Mouse (Mus musculus) adrenal gland, adult (tissue): ENCODE measurements around the gene Slc47a2.
A peak's percentile ranks its signal among the peaks of the same experiment; 100 is the strongest.
"Not testable (repeated sequence)": the region's sequence is repeated elsewhere in the genome, so short reads cannot be mapped to it uniquely, and the experiment has no call there.

ENCODE experiments used
- DNase-seq, 2 experiments: peaks; one replicate each; pipeline ENCODE4 v3.0.0; 2022 to 2023; ENCODE audit warnings: low spot score in 1 of 2; ENCODE audit not compliant: inconsistent age in 2 of 2

Gene Slc47a2

DNA sequence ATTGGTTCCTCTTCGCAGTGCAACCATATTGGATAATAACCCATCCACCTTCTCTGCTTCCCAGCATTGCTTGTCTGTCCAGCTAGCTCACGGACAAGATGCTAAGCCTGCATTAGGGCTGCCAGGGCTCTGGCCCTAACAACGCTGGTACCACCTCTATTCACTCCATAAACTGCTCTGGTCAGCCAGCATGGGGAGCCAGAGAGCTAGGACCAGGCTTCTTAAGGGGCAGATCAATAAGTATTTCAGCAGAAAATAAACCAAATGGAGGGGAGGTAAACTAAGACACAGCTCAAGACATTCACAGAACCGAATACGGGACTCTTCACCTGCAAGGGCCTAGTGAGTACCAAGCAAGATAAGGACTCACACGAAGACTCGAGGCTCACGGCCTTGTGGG lies 3.5 kb upstream of the Slc47a2 start:
- DNase-seq = no peak

DNA sequence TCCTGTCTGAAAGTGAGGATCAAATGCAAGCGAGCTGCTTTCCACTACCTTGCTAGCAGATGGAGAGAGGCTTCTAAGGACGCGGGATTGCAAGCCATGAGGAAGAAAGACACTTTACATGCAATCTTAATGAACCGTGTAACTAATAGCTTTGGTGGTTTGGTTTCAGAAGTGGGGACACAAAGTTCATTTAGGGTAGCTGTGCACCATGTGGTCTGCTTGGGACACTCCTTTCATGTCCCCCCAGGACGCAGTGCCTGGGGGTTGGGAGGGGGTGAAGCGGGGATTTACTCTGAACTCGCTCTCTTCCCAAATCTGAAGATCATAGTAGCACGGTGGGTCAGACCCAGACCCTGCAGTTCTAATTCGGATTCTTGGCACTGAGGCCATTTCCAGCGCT lies 689 bp downstream of the Slc47a2 start:
- DNase-seq = no peak

DNA sequence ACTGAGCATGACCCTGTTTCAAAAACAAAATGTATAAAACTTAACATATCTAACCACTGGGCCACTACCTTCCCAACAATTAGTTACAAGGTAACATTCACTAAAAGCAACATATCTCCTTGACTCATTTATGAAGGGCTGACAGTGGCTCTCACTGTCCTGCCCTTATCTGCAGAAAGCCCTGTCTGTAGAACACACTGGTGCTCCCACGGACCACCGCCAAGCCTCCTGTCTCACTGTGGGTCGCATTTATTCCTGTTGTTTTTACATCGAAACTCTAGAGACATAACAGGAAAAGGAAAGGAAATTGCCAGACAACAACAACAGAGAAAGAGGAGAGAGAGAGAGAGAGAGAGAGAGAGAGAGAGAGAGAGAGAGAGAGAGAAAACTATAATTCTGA lies 1.4 kb downstream of the Slc47a2 start:
- DNase-seq = no peak

DNA sequence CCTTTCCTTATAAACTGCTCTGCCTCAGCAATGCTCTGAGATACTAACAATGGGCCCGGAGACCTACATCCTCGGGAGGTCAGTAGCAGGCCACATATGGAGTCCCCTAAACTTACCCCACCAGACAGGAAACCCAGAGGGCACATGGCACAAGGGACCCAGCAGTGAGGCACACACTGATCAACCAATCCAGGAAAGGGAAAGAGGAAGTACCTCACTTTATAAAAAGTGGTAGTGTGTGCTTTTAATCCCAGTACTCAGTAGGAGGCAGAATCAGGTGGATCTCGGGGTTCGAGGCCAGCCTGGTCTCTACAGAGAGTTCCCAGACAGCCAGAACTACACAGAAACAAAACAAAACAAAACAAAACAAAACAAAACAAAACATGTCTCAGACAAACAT lies 2.3 kb downstream of the Slc47a2 start:
- DNase-seq = no peak

DNA sequence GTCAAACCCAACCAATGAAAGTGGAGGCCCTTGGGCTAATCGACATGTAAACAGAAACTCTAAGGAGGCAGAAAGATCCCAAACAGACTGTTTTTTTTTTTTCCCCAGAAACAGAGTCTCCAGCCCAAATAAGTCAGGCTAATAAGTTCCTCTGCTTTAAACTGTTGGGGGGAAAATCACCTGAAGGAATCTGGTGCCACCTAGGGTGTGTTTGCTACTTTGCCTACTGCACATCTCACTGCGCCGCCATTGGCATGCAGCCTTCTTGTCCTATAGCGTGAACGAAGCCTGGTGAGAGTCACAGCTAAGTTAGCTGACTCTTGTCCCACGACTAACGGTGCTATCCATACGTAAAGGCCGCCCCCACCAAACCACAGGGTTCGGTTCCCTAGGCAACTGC lies 5.1 kb downstream of the Slc47a2 start:
- DNase-seq = no peak

DNA sequence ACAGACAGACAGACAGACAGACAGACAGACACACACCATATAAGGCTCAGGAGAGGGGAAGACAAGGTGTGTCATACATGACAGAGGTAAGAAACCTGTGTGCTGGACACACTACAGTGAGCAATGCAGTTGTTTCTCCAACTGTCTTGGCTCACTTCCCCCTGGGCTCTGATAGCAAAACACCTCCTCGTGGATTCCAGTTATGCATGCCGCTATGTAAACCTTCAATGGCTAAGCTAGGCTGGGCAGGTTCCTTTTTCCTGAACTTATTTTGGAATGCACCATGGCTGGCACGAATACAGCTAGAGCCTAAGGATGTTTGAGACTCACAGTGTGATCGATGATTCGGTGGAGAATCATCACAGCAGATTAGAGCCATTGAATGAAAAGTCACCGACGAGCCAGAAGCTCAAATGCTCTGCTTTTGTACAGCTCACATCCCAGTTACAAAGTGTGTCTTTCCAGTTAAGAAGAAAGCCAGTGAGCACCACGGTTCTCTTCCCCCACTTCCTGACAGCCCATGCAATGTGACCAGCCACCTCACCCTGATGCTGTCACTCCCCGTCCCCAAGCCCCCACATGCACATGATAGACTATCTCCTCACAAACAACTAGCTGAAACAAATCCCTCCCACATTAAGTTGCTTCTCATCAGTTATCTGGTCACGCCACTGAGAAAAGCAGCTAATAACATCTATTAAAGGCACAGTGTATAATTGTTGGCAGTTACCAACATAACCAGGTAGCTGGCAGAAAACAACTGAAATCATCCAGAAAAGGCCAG lies 21.6 kb downstream of the Slc47a2 start:
- DNase-seq = peak in 1 of 2 experiments; percentile 18

DNA sequence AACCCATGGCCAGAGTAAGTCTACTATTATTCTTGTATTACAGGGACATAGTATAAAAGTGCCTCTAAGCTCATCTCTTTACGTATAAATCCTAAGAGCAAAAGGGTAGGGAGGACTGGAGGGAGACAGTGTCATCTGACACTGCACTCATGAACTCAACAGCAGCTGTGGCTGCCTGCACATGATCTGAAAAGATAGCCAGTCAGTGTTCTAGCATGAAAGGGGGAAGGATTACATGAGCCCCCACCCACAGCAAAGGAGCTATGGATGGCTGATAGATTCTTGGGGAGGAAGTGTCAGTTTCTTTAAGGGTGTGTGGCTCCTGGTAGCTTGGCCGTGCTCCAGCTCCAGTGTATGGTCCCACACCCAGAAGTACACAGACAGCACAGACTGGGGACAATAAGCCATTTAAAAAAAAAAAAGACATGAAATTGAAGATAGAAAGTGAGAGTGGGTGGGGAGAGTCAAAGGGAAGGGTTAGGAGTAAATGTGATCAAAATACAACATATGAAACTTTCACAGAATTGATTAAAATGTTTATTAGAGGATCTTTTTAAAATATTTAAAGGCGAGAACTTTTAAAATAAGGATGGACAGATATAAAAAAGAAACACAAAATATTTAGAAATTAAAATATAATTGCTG lies 22.6 kb downstream of the Slc47a2 start:
- DNase-seq = no peak

DNA sequence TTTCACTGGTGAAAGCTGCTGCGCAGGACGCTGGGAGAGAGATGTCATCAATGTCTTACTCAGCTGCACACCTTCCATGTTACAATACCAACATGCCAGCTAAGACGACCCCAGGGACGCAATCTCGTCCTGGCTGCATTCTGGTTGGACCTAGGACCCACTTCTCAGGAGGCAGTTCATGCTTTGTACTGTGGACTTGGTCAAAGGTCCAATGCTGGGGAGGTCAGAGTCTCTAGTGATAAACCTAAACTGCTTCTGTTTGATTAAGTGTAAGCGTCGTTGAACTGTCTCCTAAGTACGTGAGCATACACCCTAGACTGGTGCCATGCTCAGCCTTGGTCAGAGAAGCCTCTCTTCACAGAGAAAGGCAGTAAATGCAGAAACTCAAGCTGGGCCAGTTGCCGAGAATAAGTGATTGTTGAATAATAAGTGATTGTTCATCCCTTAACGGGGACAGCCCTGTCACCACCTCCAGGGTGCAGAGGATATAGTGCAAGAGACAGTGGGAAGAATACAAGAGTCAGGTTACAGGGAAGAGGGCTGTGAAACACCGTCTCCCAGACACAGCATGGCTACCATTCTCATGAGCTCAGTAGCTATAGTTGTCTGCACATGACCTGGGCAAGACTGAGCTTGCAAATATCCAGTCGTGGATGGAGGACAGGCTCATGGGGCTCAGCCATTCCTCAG lies 23.3 kb downstream of the Slc47a2 start:
- DNase-seq = no peak

DNA sequence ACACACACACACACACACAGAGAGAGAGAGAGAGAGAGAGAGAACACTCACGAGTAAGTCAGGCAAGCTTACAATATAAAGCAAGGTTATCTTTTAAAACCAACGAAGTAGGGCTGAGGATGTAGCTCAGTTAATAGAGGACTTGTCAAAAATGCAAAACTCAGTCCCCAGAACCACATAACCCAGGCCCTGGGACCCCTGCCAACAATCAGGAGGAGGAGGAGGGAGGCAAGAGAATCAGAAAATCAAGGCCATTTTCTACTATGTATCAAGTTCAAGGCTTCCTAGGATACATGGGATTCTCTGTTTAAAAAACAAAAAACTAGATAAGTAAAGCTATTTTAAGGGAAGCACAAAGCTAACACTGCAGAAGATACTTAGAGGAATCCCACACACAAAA lies 25.8 kb downstream of the Slc47a2 start:
- DNase-seq = peak; percentile 24 to 55

DNA sequence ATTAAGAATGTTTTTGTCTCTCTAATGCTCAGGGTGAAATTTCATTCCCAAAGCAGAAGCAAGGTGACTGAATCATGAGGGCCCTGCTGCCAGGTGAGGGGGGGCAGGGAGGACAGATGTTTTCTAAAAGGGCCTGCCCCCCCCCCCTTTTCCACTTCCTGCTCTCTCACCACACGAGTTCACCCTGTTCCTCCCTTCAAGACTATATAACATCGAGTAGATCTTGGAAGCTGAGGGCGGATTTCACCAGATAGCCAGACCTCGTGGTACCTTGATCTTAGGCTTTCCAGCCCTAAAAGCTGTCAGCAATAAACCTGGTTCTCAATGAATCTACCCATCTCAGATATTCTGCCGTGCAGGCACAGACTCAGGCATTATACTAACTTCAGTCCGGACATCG lies 32.3 kb downstream of the Slc47a2 start:
- no peak for DNase-seq

DNA sequence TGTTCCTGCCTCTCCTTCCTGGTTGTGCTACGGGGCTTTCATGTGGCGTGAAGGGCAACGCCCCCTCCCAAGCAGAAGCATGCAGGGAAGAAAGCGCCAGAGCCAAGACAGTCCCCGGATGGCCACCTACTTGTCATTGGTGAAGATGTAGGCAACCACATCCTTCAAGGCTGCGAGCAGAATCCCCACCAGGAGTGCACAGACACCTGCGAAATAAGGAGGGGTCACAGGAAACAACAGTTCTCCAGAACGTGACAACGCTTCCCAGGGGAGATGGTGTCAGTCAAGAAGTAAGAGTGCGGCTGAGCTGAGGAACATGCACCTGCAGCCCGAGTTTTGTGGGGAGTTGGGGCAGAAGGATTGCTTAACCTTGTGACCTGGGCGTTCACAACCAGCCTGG lies 32.8 kb downstream of the Slc47a2 start:
- no peak for DNase-seq

DNA sequence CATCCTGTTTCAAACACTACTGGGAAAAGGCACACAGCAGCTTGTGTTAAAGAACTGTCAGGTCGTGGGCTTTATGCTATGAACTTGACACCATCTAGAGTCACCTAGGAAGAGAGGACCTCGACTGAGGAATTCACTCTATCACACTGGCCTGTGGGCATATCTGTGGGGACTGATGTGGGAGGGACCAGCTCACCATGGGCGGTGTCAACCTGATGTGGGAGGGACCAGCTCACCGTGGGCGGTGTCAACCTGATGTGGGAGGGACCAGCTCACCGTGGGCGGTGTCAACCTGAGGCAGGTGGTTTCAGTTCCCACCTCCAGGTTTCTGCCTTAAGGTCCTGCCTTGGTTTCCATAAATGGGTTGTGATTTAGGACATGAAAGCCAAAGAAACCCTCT lies 34.9 kb downstream of the Slc47a2 start:
- DNase-seq = no peak

DNA sequence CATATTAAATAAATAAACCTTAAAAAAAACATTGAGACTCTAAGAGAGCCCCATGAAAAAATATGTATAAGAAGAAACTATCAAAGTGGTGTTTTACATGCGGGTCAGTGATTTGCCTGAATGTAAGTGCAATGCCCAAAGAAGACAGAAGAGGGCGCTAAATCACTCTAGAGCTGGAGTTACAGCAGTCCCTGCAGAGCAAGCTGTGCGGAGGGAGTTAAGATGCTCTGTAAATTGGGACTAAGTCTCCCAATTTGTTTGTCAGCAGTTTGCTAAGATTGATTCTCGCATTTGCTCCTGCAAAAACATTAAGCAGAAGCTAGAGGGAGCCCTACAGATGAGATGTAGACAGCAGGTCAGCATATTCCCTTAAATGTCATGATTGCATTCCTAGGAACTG lies 37.3 kb downstream of the Slc47a2 start:
- peak; percentile 17 to 82 for DNase-seq

DNA sequence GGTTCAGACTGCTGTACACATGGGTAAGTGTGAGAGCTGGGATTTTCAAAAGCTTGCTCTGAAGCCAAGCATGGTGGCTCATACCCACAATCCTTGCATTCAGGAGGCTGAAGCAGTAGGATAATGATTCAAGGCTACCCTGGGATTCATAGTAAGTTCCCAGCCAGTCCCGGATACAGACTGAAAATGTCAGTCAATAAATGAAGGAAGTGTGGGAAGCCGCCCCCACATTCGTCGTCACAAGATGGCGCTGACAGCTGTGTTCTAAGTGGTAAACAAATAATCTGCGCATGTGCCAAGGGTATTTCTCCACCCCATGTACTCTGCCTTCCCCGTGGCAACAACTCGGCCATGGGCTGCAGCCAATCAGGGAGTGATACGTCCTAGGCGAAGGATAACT lies 38.1 kb downstream of the Slc47a2 start:
- not testable (repeated sequence) for DNase-seq

DNA sequence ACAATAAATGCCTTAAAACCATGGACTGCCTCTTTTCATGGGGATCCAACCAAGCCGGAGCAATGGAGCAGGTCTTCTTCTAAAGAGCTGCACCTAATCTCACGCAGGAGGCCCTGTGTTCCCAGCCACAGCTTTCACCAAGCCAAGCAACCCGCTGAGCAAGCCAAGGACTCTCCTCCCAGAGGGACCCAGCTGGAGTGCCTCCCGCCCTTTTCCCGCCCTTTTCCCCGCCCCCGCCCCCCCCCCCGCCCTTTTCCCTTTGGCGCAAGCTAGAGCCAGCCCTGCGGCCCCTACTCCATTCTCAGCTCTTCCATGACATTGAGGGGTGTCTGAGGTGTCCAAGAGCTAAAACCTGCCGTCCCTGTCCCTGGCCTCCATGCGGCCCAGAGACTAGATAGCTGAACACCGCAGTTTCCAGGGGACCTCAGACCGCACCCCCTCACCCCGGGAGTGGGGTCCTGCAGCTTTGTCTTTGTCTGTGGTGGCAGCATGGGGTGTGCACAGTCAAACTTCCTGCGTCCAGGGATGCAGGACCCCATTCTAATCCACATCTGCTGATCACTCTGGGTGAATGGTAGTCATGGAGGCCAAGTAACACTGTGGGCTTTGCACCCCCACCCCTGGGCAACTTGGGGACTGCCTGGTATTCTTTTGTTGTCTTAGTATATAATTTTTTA lies 41.8 kb downstream of the Slc47a2 start:
- peak; percentile 24 to 56 for DNase-seq

DNA sequence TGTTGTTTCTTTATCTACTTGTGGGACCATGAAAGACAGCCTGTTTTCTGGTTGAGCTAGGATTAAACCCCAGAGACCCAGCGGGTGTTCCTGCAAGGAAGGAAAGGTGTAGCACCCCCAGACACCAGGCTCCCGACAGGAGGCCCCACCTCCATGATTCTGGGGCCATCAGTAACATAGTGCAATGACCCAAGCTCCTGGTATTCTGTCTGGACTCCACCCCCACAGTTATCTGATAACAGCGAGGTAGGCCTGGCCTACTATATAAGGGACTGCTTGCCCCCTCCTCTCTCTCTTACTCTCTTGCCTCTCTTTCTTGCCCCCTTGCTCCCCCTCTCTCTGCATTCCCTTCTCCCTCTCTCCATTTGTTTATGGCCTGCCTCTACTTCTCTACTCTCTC lies 42.5 kb downstream of the Slc47a2 start:
- DNase-seq = no peak

DNA sequence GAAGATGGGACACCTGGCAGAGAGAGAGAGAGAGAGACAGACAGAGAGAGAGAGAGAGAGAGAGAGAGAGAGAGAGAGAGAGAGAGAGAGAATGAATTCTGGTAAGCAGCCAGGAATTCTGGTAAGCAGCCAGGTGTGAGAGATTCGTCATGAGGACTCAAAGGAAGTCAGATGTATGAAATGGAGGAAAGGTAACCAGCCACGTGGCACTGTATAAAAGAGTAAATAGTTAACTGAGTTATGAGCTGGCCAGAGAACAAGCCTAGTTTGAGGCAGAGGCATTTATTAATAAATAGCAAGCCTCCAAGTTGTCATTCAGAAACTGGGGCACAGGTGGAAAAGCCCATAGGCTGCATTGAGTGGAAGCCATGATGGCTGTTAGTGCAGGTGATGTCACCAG lies 44.8 kb downstream of the Slc47a2 start:
- DNase-seq = no peak

DNA sequence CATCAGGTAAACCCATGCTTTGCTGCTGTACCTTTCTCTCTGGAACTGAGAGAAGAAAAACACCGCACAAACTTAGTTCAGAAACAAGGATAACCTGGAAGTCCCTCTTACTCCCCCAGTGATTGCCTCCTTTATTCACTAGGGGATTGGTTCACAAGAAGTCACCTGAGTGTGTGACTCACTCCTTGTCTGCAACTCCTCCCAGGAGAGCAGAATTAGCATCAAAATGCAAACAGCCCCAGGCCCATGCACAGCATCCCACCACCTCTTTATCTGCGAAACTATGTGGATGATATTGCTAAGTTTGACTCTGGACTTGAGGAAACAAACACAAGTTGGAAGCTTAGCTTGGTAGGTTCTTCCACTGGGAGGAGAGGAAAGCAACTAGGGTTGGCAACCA lies 45.3 kb downstream of the Slc47a2 start:
- no peak for DNase-seq

DNA sequence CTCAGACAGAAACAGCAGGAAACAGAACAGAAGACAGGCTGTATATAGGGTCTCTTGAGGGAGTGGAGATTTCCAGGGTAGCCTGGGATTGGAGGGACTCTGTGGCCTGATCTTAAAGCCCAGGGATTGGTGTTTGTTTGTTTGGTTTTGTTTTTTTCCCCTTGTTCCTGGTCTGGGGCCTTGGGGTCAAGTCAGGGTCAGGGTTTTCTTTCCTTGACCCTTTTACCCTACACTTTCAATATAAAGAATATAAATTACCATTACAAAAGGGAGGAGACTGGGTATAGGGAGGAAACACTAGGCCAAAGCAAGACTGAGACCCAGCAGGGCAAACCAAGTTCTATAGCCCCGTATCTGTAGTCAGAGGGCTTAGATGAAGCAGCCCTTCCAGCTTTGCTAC lies 46.1 kb downstream of the Slc47a2 start:
- DNase-seq = no peak

DNA sequence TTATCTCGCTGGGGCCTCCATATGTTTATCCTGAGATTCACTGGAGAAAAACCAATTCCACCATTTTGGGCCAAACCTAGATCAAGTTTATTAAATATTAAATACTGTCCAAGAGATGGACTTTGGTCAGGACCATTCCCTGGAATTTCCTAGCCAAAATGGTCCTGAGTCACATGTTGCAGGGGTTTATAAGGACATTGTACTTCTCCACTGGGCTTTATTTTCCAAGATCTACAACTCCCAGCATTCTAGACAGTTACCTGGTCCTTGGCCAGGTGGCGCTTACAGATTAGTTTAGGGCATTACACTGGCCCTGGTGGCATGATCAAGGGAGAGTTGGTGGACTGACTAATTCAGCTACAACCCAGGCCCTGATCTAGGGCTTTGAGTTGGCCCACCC lies 47.1 kb downstream of the Slc47a2 start:
- DNase-seq = no peak

DNA sequence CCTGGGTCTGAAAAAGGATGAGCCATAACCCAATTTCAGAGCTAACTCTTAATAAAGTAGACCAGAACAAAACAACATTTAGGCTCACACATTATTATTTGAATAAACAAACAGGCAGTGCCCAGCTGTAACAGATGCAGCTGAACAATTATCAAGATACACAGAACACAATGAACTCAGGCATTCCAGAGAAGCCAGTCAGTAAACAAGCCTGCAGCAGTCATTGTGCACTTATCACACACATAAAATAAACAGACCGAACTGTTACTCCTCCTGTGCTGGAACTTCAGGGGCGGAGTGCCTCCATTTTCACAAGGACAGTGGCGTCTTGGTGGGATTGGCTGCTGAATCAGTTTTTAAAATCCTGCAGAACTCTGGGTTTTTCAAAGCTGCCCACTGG lies 48.2 kb downstream of the Slc47a2 start:
- no peak for DNase-seq

DNA sequence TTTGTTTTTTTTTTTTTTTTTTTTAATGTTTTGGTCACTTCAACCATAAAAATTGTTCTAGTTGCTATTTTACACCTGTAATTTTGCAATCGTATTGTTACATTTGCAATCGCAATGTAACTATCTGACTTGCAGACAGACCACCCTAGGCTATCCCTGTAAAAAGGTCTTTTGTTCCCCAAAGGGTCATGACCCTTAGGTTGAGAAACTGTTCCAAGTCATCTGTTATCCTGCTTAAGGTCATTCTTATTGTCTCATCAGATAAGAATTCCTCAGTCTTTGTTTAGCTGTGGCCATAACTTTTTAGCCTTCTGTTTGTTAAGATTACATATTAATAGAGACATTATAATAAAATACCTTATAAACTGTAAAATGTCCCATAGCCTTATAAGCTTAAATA lies 49.4 kb downstream of the Slc47a2 start:
- no peak for DNase-seq
